Mouse (Mus musculus) lung, postnatal 4 days (tissue): Measurements from ENCODE around the gene Gadd45b.

Source experiments
- DNase-seq, 2 experiments: peaks; one replicate each; pipeline ENCODE4 v3.0.0; 2021

The Gadd45b gene

GRCm38 (mm10) chr10:80958979-80959637, 29.2 kb downstream of the Gadd45b start:
- no peak for DNase-seq

GRCm38 (mm10) chr10:80960551-80961508, 31.0 kb downstream of the Gadd45b start:
- peak; percentile 80 to 92 for DNase-seq

GRCm38 (mm10) chr10:80962051-80962472, 32.2 kb downstream of the Gadd45b start:
- DNase-seq, result peak; percentile 66 to 85

- no peak for DNase-seq
Observed at GRCm38 (mm10) chr10:80962585-80962984, 32.7 kb downstream of the Gadd45b start.

- peak; percentile 81 to 93 for DNase-seq
Observed at GRCm38 (mm10) chr10:80963031-80963975, 33.4 kb downstream of the Gadd45b start.

- peak in 1 of 2 experiments; percentile 71 for DNase-seq
Observed at GRCm38 (mm10) chr10:80966296-80966695, 36.4 kb downstream of the Gadd45b start.

GRCm38 (mm10) chr10:80967101-80967656, 37.3 kb downstream of the Gadd45b start:
- peak in 1 of 2 experiments; percentile 63 for DNase-seq

- no peak for DNase-seq
Observed at GRCm38 (mm10) chr10:80968106-80968505, 38.2 kb downstream of the Gadd45b start.

GRCm38 (mm10) chr10:80969298-80969697, 39.4 kb downstream of the Gadd45b start:
- no peak for DNase-seq

GRCm38 (mm10) chr10:80970159-80970558, 40.3 kb downstream of the Gadd45b start:
- DNase-seq, result no peak

GRCm38 (mm10) chr10:80971533-80971932, 41.7 kb downstream of the Gadd45b start:
- peak in 1 of 2 experiments; percentile 73 for DNase-seq

GRCm38 (mm10) chr10:80972071-80972987, 42.5 kb downstream of the Gadd45b start:
- peak; percentile 70 to 87 for DNase-seq

GRCm38 (mm10) chr10:80973722-80974121, 43.8 kb downstream of the Gadd45b start:
- no peak for DNase-seq

- DNase-seq, result no peak
Observed at GRCm38 (mm10) chr10:80975478-80975877, 45.6 kb downstream of the Gadd45b start.

- DNase-seq, result peak in 1 of 2 experiments; percentile 16
Observed at GRCm38 (mm10) chr10:80981564-80982112, 51.8 kb downstream of the Gadd45b start.
